Mouse (Mus musculus): Measurements from ENCODE around the gene B3galnt1. TPM values are rescaled to one million over a fixed set of nuclear protein-coding genes. Genes with fewer than 3 reads are reported as not detected.
"Not testable (repeated sequence)": the region's sequence is repeated elsewhere in the genome, so short reads cannot be mapped to it uniquely, and the experiment has no call there.

B3galnt1 gene
- polyA plus RNA-seq, 1 experiment from 2014 or later = 127 TPM

GRCm38 (mm10) chr3:69578791-69579190 is 20.0 kb downstream of the B3galnt1 start:
- ATAC-seq = no peak
- Histone ChIP-seq H3K27ac (ENCODE audit: low read depth, low read length) (no peak overlapping the region), H3K36me3 (ENCODE audit: control insufficient read depth, insufficient read depth, low read length) (peaks cover 28% of the 10 kb centered on the region), H3K9ac (ENCODE audit: low read depth, low read length) (no peak overlapping the region), H3K4me1 (ENCODE audit: control insufficient read depth, insufficient read depth, low read depth, low read length) (no peaks in the 10 kb centered on the region), H3K9me3 (ENCODE audit: control insufficient read depth, low read length) (no peaks in the 10 kb centered on the region), H3K27me3 (replicated peaks; ENCODE audit: control insufficient read depth, insufficient read depth, low read length) (no peaks in the 10 kb centered on the region), H3K4me3 (ENCODE audit: low read length) (no peak overlapping the region), H3K4me2 (ENCODE audit: low read length) (no peak overlapping the region)
- 97% methylated on average over 1 of the region's 1 CpGs for WGBS

DNA sequence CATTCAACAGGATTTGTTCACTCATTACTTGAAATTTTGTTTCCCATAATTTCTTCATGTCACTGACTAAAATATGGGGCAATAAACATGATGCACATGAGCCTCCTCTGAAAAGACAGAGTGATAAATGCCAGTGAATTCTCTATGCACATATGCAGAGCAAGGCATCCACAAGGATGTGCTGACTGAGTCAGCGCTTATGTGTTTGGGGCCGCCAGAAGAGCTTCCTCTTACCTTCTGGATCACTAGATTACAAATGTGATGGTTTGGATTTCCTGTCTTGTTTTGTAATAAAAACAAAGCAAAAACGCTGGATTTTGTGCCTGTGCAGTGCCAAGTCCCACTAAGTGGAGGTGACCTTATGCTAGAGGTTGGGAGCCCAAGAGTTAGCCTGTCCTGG is 22.0 kb downstream of the B3galnt1 start:
- H3K4me2 ChIP-seq (ENCODE audit: low read length) = no peak overlapping the region
- 83% methylated on average over 3 of the region's 3 CpGs for WGBS
- no peaks in the 10 kb centered on the region for H3K4me1 ChIP-seq (ENCODE audit: control insufficient read depth, insufficient read depth, low read depth, low read length)
- H3K4me3 ChIP-seq (ENCODE audit: low read length) = no peak overlapping the region
- H3K27ac ChIP-seq (ENCODE audit: low read depth, low read length) = no peak overlapping the region
- H3K27me3 ChIP-seq (replicated peaks; ENCODE audit: control insufficient read depth, insufficient read depth, low read length) = no peaks in the 10 kb centered on the region
- peaks cover 31% of the 10 kb centered on the region for H3K36me3 ChIP-seq (ENCODE audit: control insufficient read depth, insufficient read depth, low read length)
- no peaks in the 10 kb centered on the region for H3K9me3 ChIP-seq (ENCODE audit: control insufficient read depth, low read length)
- ATAC-seq = no peak
- no peak overlapping the region for H3K9ac ChIP-seq (ENCODE audit: low read depth, low read length)

- ATAC-seq = no peak
- H3K4me2 ChIP-seq (ENCODE audit: low read length) = no peak overlapping the region
- peaks cover 30% of the 10 kb centered on the region for H3K36me3 ChIP-seq (ENCODE audit: control insufficient read depth, insufficient read depth, low read length)
- no peak overlapping the region for H3K4me3 ChIP-seq (ENCODE audit: low read length)
- H3K4me1 ChIP-seq (ENCODE audit: control insufficient read depth, insufficient read depth, low read depth, low read length) = no peaks in the 10 kb centered on the region
- no peaks in the 10 kb centered on the region for H3K27me3 ChIP-seq (replicated peaks; ENCODE audit: control insufficient read depth, insufficient read depth, low read length)
- H3K9me3 ChIP-seq (ENCODE audit: control insufficient read depth, low read length) = no peaks in the 10 kb centered on the region
- H3K9ac ChIP-seq (ENCODE audit: low read depth, low read length) = no peak overlapping the region
- WGBS = 95% methylated on average over 11 of the region's 11 CpGs
- no peak overlapping the region for H3K27ac ChIP-seq (ENCODE audit: low read depth, low read length)
These were observed 23.2 kb downstream of the B3galnt1 start for GRCm38 (mm10) chr3:69575577-69575976.

GRCm38 (mm10) chr3:69572561-69572960 is 26.2 kb downstream of the B3galnt1 start:
- 83% methylated on average over 5 of the region's 5 CpGs for WGBS
- H3K9me3 ChIP-seq (ENCODE audit: control insufficient read depth, low read length) = no peaks in the 10 kb centered on the region
- peaks cover 24% of the 10 kb centered on the region for H3K36me3 ChIP-seq (ENCODE audit: control insufficient read depth, insufficient read depth, low read length)
- H3K4me3 ChIP-seq (ENCODE audit: low read length) = no peak overlapping the region
- no peak for ATAC-seq
- H3K27me3 ChIP-seq (replicated peaks; ENCODE audit: control insufficient read depth, insufficient read depth, low read length) = no peaks in the 10 kb centered on the region
- no peak overlapping the region for H3K27ac ChIP-seq (ENCODE audit: low read depth, low read length)
- H3K9ac ChIP-seq (ENCODE audit: low read depth, low read length) = no peak overlapping the region
- H3K4me2 ChIP-seq (ENCODE audit: low read length) = no peak overlapping the region
- no peaks in the 10 kb centered on the region for H3K4me1 ChIP-seq (ENCODE audit: control insufficient read depth, insufficient read depth, low read depth, low read length)

DNA sequence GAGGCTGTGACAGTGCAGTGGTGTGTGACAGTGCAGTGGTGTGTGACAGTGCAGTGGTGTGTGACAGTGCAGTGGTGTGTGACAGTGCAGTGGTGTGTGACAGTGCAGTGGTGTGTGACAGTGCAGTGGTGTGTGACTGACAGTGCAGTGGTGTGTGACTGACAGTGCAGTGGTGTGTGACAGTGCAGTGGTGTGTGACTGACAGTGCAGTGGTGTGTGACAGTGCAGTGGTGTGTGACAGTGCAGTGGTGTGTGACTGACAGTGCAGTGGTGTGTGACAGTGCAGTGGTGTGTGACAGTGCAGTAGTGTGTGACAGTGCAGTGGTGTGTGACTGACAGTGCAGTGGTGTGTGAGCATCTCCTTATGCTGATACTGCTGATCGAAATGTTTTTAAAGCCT is 33.2 kb downstream of the B3galnt1 start:
- H3K9me3 ChIP-seq (ENCODE audit: control insufficient read depth, low read length); H3K4me3 ChIP-seq (ENCODE audit: low read length); H3K27ac ChIP-seq (ENCODE audit: low read depth, low read length); H3K4me1 ChIP-seq (ENCODE audit: control insufficient read depth, insufficient read depth, low read depth, low read length); H3K36me3 ChIP-seq (ENCODE audit: control insufficient read depth, insufficient read depth, low read length); H3K4me2 ChIP-seq (ENCODE audit: low read length); H3K27me3 ChIP-seq (replicated peaks; ENCODE audit: control insufficient read depth, insufficient read depth, low read length); H3K9ac ChIP-seq (ENCODE audit: low read depth, low read length); ATAC-seq: not testable (repeated sequence)
- 93% methylated on average over 1 of the region's 1 CpGs for WGBS

DNA sequence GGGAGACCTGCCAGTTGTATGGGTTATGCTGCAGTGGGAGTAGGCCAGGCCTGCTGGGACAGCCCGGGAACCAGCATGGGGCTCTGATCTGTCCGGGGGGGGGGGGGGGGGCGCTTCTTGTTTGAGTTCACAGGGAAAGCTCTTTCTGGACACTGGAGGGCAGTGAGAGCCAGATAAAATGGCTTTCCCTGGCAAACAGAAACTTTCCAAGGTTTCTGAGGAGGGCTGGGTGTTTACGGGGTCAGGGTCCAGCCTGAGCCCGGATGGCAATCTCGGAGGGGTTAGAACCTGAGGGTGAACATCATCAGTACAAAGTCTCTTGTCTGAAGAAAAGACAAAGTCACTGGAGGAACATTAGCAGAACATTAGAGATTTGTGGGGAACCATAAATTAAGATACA is 35.4 kb downstream of the B3galnt1 start:
- H3K27me3 ChIP-seq (replicated peaks; ENCODE audit: control insufficient read depth, insufficient read depth, low read length) = no peaks in the 10 kb centered on the region
- no peak overlapping the region for H3K4me2 ChIP-seq (ENCODE audit: low read length)
- H3K4me1 ChIP-seq (ENCODE audit: control insufficient read depth, insufficient read depth, low read depth, low read length) = no peaks in the 10 kb centered on the region
- no peak overlapping the region for H3K4me3 ChIP-seq (ENCODE audit: low read length)
- no peak overlapping the region for H3K27ac ChIP-seq (ENCODE audit: low read depth, low read length)
- no peak overlapping the region for H3K9ac ChIP-seq (ENCODE audit: low read depth, low read length)
- H3K9me3 ChIP-seq (ENCODE audit: control insufficient read depth, low read length) = no peaks in the 10 kb centered on the region
- WGBS = 90% methylated on average over 5 of the region's 6 CpGs
- no peaks in the 10 kb centered on the region for H3K36me3 ChIP-seq (ENCODE audit: control insufficient read depth, insufficient read depth, low read length)
- ATAC-seq = no peak

GRCm38 (mm10) chr3:69561686-69562085 is 37.1 kb downstream of the B3galnt1 start:
- 70% methylated on average over 5 of the region's 5 CpGs for WGBS
- Histone ChIP-seq H3K36me3 (ENCODE audit: control insufficient read depth, insufficient read depth, low read length) (no peaks in the 10 kb centered on the region), H3K9ac (ENCODE audit: low read depth, low read length) (no peak overlapping the region), H3K4me2 (ENCODE audit: low read length) (no peak overlapping the region), H3K27ac (ENCODE audit: low read depth, low read length) (no peak overlapping the region), H3K4me1 (ENCODE audit: control insufficient read depth, insufficient read depth, low read depth, low read length) (no peaks in the 10 kb centered on the region), H3K4me3 (ENCODE audit: low read length) (no peak overlapping the region), H3K27me3 (replicated peaks; ENCODE audit: control insufficient read depth, insufficient read depth, low read length) (no peaks in the 10 kb centered on the region), H3K9me3 (ENCODE audit: control insufficient read depth, low read length) (no peaks in the 10 kb centered on the region)
- ATAC-seq = no peak

- WGBS = 96% methylated on average over 7 of the region's 7 CpGs
These were observed 38.8 kb downstream of the B3galnt1 start for GRCm38 (mm10) chr3:69559975-69560330.

DNA sequence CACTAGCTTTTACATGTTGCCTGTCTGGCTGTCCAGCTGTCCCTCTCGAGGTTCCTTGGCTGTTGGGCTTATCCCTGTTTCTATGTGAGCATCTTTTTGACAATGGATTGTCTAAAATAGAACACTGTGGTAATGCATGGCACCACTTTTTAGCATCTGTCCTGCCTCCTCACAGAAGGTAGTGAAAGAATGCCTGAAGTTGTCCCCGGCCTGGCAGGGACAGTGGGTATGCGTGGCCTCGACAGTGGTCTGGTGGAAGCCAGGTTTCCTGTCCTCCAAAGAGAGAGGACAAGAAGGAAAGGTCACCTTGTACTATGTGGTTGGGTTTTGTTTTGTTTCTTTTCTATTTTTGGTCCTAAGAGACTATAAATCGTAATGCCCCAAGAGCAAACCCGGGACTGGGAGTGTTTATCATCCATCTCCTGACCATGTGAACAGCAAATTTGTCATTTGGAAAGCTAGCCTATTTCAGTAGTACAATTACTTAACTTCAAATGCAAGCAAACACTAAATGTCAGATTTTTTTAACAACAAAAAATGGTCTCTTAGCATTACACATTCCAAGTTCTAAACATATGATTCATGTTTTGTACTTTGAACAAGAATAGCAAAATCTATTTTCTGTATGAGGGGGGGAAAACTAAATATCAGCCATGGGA is 39.3 kb downstream of the B3galnt1 start:
- Histone ChIP-seq H3K36me3 (ENCODE audit: control insufficient read depth, insufficient read depth, low read length) (no peaks in the 10 kb centered on the region), H3K27ac (ENCODE audit: low read depth, low read length) (no peak overlapping the region), H3K9ac (ENCODE audit: low read depth, low read length) (no peak overlapping the region), H3K27me3 (replicated peaks; ENCODE audit: control insufficient read depth, insufficient read depth, low read length) (no peaks in the 10 kb centered on the region), H3K4me3 (ENCODE audit: low read length) (no peak overlapping the region), H3K4me2 (ENCODE audit: low read length) (no peak overlapping the region), H3K4me1 (ENCODE audit: control insufficient read depth, insufficient read depth, low read depth, low read length) (no peaks in the 10 kb centered on the region), H3K9me3 (ENCODE audit: control insufficient read depth, low read length) (no peaks in the 10 kb centered on the region)
- WGBS = 90% methylated on average over 6 of the region's 6 CpGs
- ATAC-seq = no peak

More at GRCm38 (mm10) chr3:69559975-69560330, 38.8 kb downstream of the B3galnt1 start:
- H3K9me3 ChIP-seq (ENCODE audit: control insufficient read depth, low read length) = no peaks in the 10 kb centered on the region
- H3K27ac ChIP-seq (ENCODE audit: low read depth, low read length) = no peak overlapping the region
- H3K36me3 ChIP-seq (ENCODE audit: control insufficient read depth, insufficient read depth, low read length) = no peaks in the 10 kb centered on the region
- no peaks in the 10 kb centered on the region for H3K4me1 ChIP-seq (ENCODE audit: control insufficient read depth, insufficient read depth, low read depth, low read length)
- no peak overlapping the region for H3K4me2 ChIP-seq (ENCODE audit: low read length)
- no peak overlapping the region for H3K4me3 ChIP-seq (ENCODE audit: low read length)
- H3K27me3 ChIP-seq (replicated peaks; ENCODE audit: control insufficient read depth, insufficient read depth, low read length) = no peaks in the 10 kb centered on the region
- H3K9ac ChIP-seq (ENCODE audit: low read depth, low read length) = no peak overlapping the region
- ATAC-seq = no peak

Measured in hindbrain, embryonic 16.5 days (tissue).